Mouse (Mus musculus): ENCODE data around the gene Apon.
"Not testable (repeated sequence)": the region's sequence is repeated elsewhere in the genome, so short reads cannot be mapped to it uniquely, and the experiment has no call there.

The Apon gene

GRCm38 (mm10) chr10:128253677-128254255, at the start of gene Apon:
Gene Apon, plus strand, starts transcription at chr10:128254096.
- no peak for DNase-seq (ENCODE audit: low read depth, low spot score)

- DNase-seq (ENCODE audit: low read depth, low spot score), result peak; percentile 62
Measured at GRCm38 (mm10) chr10:128204941-128205340, 49.0 kb upstream of the Apon start.

- no peak for DNase-seq (ENCODE audit: low read depth, low spot score)
Measured at GRCm38 (mm10) chr10:128208326-128208725, 45.6 kb upstream of the Apon start.

GRCm38 (mm10) chr10:128209311-128210009, 44.4 kb upstream of the Apon start:
- DNase-seq (ENCODE audit: low read depth, low spot score), result no peak

GRCm38 (mm10) chr10:128210131-128210530, 43.8 kb upstream of the Apon start:
- DNase-seq (ENCODE audit: low read depth, low spot score), result no peak

GRCm38 (mm10) chr10:128210954-128211353, 42.9 kb upstream of the Apon start:
- peak; percentile 28 for DNase-seq (ENCODE audit: low read depth, low spot score)

- DNase-seq (ENCODE audit: low read depth, low spot score), result peak; percentile 95
Measured at GRCm38 (mm10) chr10:128211390-128212108, 42.3 kb upstream of the Apon start, which contains the start of gene Spryd4. Gene Spryd4, minus strand, starts transcription at chr10:128211807.

GRCm38 (mm10) chr10:128212148-128212547, 41.7 kb upstream of the Apon start:
- DNase-seq (ENCODE audit: low read depth, low spot score), result no peak

- DNase-seq (ENCODE audit: low read depth, low spot score), result peak; percentile 82
Measured at GRCm38 (mm10) chr10:128212871-128213323, 41.0 kb upstream of the Apon start.

GRCm38 (mm10) chr10:128214112-128214511, 39.8 kb upstream of the Apon start:
- not testable (repeated sequence) for DNase-seq (ENCODE audit: low read depth, low spot score)

- DNase-seq (ENCODE audit: low read depth, low spot score), result no peak
Measured at GRCm38 (mm10) chr10:128214981-128215380, 38.9 kb upstream of the Apon start.

GRCm38 (mm10) chr10:128218387-128219117, 35.3 kb upstream of the Apon start:
- DNase-seq (ENCODE audit: low read depth, low spot score), result no peak

GRCm38 (mm10) chr10:128221533-128222286, 32.2 kb upstream of the Apon start:
- DNase-seq (ENCODE audit: low read depth, low spot score), result peak; percentile 58

GRCm38 (mm10) chr10:128225064-128225463, 28.8 kb upstream of the Apon start:
- DNase-seq (ENCODE audit: low read depth, low spot score), result no peak

GRCm38 (mm10) chr10:128225538-128225937, 28.4 kb upstream of the Apon start, which contains the start of gene Mip:
Gene Mip, plus strand, starts transcription at chr10:128225838.
- no peak for DNase-seq (ENCODE audit: low read depth, low spot score)

GRCm38 (mm10) chr10:128227592-128227991, 26.3 kb upstream of the Apon start:
- DNase-seq (ENCODE audit: low read depth, low spot score), result no peak

- DNase-seq (ENCODE audit: low read depth, low spot score), result no peak
Measured at GRCm38 (mm10) chr10:128228009-128228408, 25.9 kb upstream of the Apon start.

GRCm38 (mm10) chr10:128230582-128230981, 23.3 kb upstream of the Apon start:
- no peak for DNase-seq (ENCODE audit: low read depth, low spot score)

- DNase-seq (ENCODE audit: low read depth, low spot score), result no peak
Measured at GRCm38 (mm10) chr10:128231146-128231545, 22.8 kb upstream of the Apon start.

GRCm38 (mm10) chr10:128231697-128232419, 22.0 kb upstream of the Apon start, which contains the start of gene Timeless:
Gene Timeless, plus strand, starts transcription at chr10:128232065.
- DNase-seq (ENCODE audit: low read depth, low spot score), result peak; percentile 83

All from R1 (cell line).